Mouse (Mus musculus): Measurements from ENCODE around the gene Rerg. TPM values are rescaled to one million over a fixed set of nuclear protein-coding genes. Genes with fewer than 3 reads are reported as not detected.
A peak's percentile ranks its signal among the peaks of the same experiment; 100 is the strongest.

The Rerg gene
- 2.5 and 3.3 TPM in 2 replicates for polyA plus RNA-seq (2015; fragmentation: Nextera tagmentation; extraction: Ambion mirVana)

DNA sequence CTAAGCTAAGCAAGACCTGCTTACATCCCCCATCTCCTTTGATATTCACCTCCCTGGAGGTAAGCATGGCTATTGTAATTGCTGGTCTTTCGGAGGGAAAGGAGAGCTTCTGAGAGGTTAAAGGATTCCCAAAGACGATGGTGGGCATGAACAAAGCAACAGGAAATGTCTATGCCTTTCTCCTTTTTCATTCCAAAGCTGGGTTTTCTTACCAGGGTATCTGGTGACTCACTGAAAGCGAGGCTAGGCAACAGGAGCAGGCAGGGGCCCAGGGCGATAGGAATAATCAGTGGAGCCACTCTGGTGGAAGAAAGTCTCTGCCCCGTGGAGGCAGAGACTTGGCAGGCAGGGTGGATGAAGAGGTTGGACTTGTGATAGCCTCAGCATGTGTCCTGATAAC, at the start of gene Rerg:
Rerg (minus strand) TSS at position 272 of the 400 bp plus-strand sequence.
- DNase-seq (no peak), ATAC-seq (ENCODE audit: low read depth) (no peak)
- no peak within 1 kb of the TSS for H3K27ac ChIP-seq
- peak within 1 kb of the TSS; percentile 26; the same call in 1 of the 2 replicates for H3K9ac ChIP-seq
- 28% methylated on average over 5 of the region's 5 CpGs for WGBS (ENCODE audit: insufficient replicate concordance)
- H3K4me2 ChIP-seq = peak within 1 kb of the TSS; percentile 58
- H3K9me3 ChIP-seq (replicated peaks) = no peaks in the 10 kb centered on the region
- H3K36me3 ChIP-seq = no peaks in the 10 kb centered on the region
- H3K4me1 ChIP-seq (replicated peaks) = no peaks in the 10 kb centered on the region; the same call in 1 of the 2 replicates
- peaks cover 29% of the 10 kb centered on the region for H3K27me3 ChIP-seq
- H3K4me3 ChIP-seq (replicated peaks) = peak within 1 kb of the TSS; percentile 42

DNA sequence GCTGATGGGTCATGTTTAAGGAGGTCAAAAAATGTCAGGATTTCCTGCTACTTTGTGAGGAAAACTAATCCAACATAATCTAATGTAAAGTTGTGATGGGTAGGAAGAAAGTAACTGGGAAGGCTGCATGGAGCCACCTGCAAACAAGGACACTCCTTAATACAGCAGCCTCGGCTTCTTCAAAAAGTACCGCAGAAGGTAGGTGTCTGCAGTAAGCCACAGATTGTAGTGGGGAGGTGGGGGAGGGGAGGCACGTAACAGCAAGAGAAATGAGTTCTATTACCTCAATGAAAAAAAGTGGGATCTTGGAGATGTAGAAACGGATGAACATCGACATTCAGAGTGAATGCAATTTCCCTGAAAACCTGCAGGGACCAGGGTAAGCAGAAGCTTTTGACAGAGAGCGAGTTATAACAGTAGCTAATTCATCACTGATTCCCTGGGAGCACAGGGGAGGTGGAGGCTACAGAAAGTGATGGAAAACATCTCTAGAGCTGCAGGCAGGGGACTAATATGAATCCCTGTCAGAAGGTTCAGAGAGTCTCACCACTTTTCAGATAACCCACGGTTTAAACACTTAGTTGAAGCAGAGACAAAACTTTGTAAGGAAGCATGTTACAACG, 47.7 kb upstream of the Rerg start:
- Histone ChIP-seq H3K4me1 (replicated peaks) (no peaks in the 10 kb centered on the region), H3K9me3 (replicated peaks) (no peaks in the 10 kb centered on the region), H3K27ac (no peak overlapping the region), H3K27me3 (no peaks in the 10 kb centered on the region), H3K9ac (no peak overlapping the region), H3K4me3 (replicated peaks) (no peak overlapping the region), H3K4me2 (no peak overlapping the region), H3K36me3 (no peaks in the 10 kb centered on the region)
- WGBS (ENCODE audit: insufficient replicate concordance) = 49% methylated on average over 8 of the region's 8 CpGs
- no peak for DNase-seq
- ATAC-seq (ENCODE audit: low read depth) = no peak

DNA sequence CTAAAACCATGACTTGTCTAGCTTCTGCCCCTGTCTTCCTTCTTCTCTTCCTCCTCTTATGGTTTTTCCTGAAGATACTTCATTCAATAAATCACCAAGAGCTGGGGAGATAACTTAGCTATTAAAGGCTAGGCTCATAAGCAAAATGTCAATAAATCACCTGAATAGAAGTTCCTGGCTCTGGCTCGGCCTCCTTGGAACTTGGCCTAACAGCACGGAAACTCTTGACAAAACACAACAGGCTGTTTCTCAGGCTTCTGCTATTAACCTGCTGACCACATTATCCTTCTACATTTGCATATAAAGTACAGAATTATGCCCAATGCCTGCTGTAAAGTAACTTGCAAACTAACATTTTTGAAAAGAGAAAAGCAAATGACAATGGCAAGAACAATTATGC, 41.1 kb upstream of the Rerg start:
- H3K36me3 ChIP-seq = no peaks in the 10 kb centered on the region
- 73% methylated on average over 2 of the region's 2 CpGs for WGBS (ENCODE audit: insufficient replicate concordance)
- no peaks in the 10 kb centered on the region for H3K4me1 ChIP-seq (replicated peaks)
- H3K9ac ChIP-seq = no peak overlapping the region
- no peaks in the 10 kb centered on the region for H3K9me3 ChIP-seq (replicated peaks)
- H3K27ac ChIP-seq = no peak overlapping the region
- no peaks in the 10 kb centered on the region for H3K27me3 ChIP-seq
- DNase-seq (no peak), ATAC-seq (ENCODE audit: low read depth) (no peak)
- H3K4me3 ChIP-seq (replicated peaks) = no peak overlapping the region
- no peak overlapping the region for H3K4me2 ChIP-seq

GRCm38 (mm10) chr6:137210991-137211390, 40.7 kb upstream of the Rerg start:
- no peaks in the 10 kb centered on the region for H3K36me3 ChIP-seq
- no peak overlapping the region for H3K4me3 ChIP-seq (replicated peaks)
- ATAC-seq (ENCODE audit: low read depth) (no peak), DNase-seq (no peak)
- H3K4me1 ChIP-seq (replicated peaks) = no peaks in the 10 kb centered on the region
- no peaks in the 10 kb centered on the region for H3K9me3 ChIP-seq (replicated peaks)
- 71% methylated on average over 10 of the region's 10 CpGs for WGBS (ENCODE audit: insufficient replicate concordance)
- no peak overlapping the region for H3K27ac ChIP-seq
- no peaks in the 10 kb centered on the region for H3K27me3 ChIP-seq
- no peak overlapping the region for H3K4me2 ChIP-seq
- H3K9ac ChIP-seq = no peak overlapping the region

- Histone ChIP-seq H3K9ac (no peak overlapping the region), H3K27ac (no peak overlapping the region), H3K9me3 (replicated peaks) (no peaks in the 10 kb centered on the region), H3K4me1 (replicated peaks) (no peaks in the 10 kb centered on the region), H3K4me2 (no peak overlapping the region), H3K4me3 (replicated peaks) (no peak overlapping the region), H3K36me3 (no peaks in the 10 kb centered on the region), H3K27me3 (no peaks in the 10 kb centered on the region)
- WGBS (ENCODE audit: insufficient replicate concordance) = 68% methylated on average over 8 of the region's 8 CpGs
- DNase-seq (no peak), ATAC-seq (ENCODE audit: low read depth) (no peak)
Observed at GRCm38 (mm10) chr6:137209992-137210391, 39.7 kb upstream of the Rerg start.

DNA sequence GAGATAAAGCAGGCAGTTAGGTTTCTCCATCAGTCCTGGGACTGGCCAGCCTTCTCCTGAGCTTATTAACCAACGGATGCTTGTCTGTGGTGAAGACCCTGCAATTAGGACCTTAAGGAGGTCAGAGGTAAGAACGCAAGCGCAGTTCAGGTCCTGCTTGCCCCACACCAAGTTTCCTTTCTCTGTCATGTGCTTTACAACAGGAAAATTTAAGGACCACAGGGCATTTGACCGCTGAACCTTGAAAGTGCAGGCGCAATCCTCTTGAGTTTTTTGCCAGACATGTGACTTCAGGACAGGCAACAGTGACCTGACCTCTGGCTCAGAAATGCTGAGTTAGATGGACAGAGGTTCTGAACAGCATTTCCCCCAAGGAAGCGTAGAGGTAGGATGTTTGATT, 36.8 kb upstream of the Rerg start:
- Histone ChIP-seq H3K4me3 (replicated peaks) (no peak overlapping the region), H3K27ac (no peak overlapping the region), H3K9me3 (replicated peaks) (no peaks in the 10 kb centered on the region), H3K4me2 (no peak overlapping the region), H3K36me3 (no peaks in the 10 kb centered on the region), H3K4me1 (replicated peaks) (no peaks in the 10 kb centered on the region), H3K27me3 (no peaks in the 10 kb centered on the region), H3K9ac (no peak overlapping the region)
- ATAC-seq (ENCODE audit: low read depth) (no peak), DNase-seq (no peak)
- WGBS (ENCODE audit: insufficient replicate concordance) = 81% methylated on average over 6 of the region's 6 CpGs

DNA sequence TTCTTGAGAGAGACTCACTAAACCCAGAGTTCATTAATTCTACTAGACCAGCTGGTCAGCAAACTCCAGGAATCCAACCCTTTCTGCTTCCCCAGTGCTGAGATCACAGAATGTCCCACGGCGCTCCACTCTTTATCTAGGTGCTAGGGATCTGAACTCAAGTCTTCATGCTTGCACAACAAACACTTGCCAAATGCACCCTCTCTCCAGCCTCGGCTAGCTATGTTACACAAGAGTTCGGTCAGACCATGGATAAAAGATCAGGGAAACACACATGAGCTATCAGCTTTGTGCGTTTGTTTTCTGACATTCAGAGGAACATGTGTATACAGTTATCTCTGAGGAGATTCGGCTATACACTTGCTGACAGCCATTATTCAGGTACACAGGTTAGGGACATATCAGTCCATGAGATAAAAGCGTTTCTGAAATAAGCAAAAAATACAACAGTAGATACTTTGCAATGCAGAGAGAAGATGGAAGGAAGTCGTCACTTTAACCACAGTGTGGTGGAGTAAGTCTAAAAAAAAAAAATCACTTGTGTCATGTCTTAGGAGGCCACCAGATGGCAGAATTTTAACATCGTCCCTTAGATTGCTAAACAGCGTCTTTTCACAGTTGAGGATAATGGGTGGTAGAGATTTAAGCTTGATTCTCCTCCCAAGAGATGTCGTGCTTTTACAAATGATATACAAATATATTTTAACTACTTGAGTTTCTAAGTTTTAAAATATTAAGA, 35.5 kb upstream of the Rerg start:
- DNase-seq (no peak), ATAC-seq (ENCODE audit: low read depth) (no peak)
- H3K9ac ChIP-seq = no peak overlapping the region
- H3K4me1 ChIP-seq (replicated peaks) = no peaks in the 10 kb centered on the region
- no peaks in the 10 kb centered on the region for H3K36me3 ChIP-seq
- no peak overlapping the region for H3K4me2 ChIP-seq
- H3K4me3 ChIP-seq (replicated peaks) = no peak overlapping the region
- H3K27me3 ChIP-seq = no peaks in the 10 kb centered on the region
- WGBS (ENCODE audit: insufficient replicate concordance) = 42% methylated on average over 11 of the region's 11 CpGs
- H3K9me3 ChIP-seq (replicated peaks) = no peaks in the 10 kb centered on the region
- no peak overlapping the region for H3K27ac ChIP-seq

- DNase-seq (no peak), ATAC-seq (ENCODE audit: low read depth) (no peak)
- Histone ChIP-seq H3K27me3 (no peaks in the 10 kb centered on the region), H3K27ac (no peak overlapping the region), H3K36me3 (no peaks in the 10 kb centered on the region), H3K4me3 (replicated peaks) (no peak overlapping the region), H3K4me2 (no peak overlapping the region), H3K9ac (no peak overlapping the region), H3K9me3 (replicated peaks) (no peaks in the 10 kb centered on the region), H3K4me1 (replicated peaks) (no peaks in the 10 kb centered on the region)
- 73% methylated on average over 4 of the region's 4 CpGs for WGBS (ENCODE audit: insufficient replicate concordance)
Observed at GRCm38 (mm10) chr6:137202661-137203060, 32.4 kb upstream of the Rerg start.

DNA sequence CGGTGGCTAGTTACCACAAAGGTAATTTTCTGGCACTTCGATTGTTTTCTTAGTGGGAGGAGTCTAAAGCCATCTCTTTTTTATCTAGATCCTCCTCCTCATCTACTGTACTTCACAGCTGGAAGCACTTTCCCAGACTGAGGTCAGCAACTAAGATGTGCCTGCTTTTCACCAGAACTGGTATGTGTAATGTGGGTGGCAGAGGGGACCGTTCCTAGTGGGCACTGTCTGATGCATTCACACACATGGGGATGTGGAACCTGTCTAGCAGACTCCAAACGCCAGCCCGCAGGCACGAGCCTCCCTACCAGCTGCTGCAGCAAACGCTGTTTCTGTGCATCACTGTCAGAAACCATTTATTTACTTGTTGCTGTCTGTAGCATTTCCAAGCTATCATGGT, 31.3 kb upstream of the Rerg start:
- Histone ChIP-seq H3K9me3 (replicated peaks) (no peaks in the 10 kb centered on the region), H3K4me1 (replicated peaks) (no peaks in the 10 kb centered on the region), H3K27me3 (no peaks in the 10 kb centered on the region), H3K9ac (no peak overlapping the region), H3K36me3 (no peaks in the 10 kb centered on the region), H3K4me3 (replicated peaks) (no peak overlapping the region), H3K27ac (no peak overlapping the region), H3K4me2 (no peak overlapping the region)
- WGBS (ENCODE audit: insufficient replicate concordance) = 50% methylated on average over 7 of the region's 7 CpGs
- DNase-seq (no peak), ATAC-seq (ENCODE audit: low read depth) (no peak)

DNA sequence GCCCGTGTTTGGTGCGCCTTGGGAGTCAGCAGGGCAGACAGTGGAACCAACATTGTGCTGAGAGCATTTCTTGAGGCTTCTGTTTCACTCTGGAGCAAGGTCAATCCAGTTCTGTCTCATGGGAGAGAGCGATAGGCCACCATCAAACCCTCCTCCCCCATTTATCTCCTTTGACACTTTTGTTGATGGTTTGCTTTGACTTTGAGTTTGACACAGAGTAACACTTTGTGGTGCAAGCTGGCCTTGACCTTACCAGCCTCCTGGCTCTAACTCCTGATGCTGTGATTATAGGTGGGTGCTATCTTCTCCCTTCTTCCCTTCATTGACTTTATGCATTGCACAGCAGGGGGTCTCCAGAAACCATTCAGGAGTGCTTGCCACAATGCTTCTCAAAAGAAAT, 30.9 kb upstream of the Rerg start:
- no peaks in the 10 kb centered on the region for H3K27me3 ChIP-seq
- no peaks in the 10 kb centered on the region for H3K9me3 ChIP-seq (replicated peaks)
- no peak overlapping the region for H3K27ac ChIP-seq
- no peaks in the 10 kb centered on the region for H3K4me1 ChIP-seq (replicated peaks)
- H3K36me3 ChIP-seq = no peaks in the 10 kb centered on the region
- 58% methylated on average over 3 of the region's 3 CpGs for WGBS (ENCODE audit: insufficient replicate concordance)
- H3K4me2 ChIP-seq = no peak overlapping the region
- no peak overlapping the region for H3K4me3 ChIP-seq (replicated peaks)
- ATAC-seq (ENCODE audit: low read depth) (no peak), DNase-seq (no peak)
- H3K9ac ChIP-seq = no peak overlapping the region

- no peak for DNase-seq
- Histone ChIP-seq H3K27me3 (no peaks in the 10 kb centered on the region), H3K36me3 (no peaks in the 10 kb centered on the region), H3K4me2 (no peak overlapping the region), H3K4me1 (replicated peaks) (no peaks in the 10 kb centered on the region), H3K27ac (no peak overlapping the region), H3K9me3 (replicated peaks) (no peaks in the 10 kb centered on the region), H3K9ac (no peak overlapping the region), H3K4me3 (replicated peaks) (no peak overlapping the region)
- no peak for ATAC-seq (ENCODE audit: low read depth)
- WGBS (ENCODE audit: insufficient replicate concordance) = 18% methylated on average over 6 of the region's 6 CpGs
Observed at GRCm38 (mm10) chr6:137192063-137192462, 21.8 kb upstream of the Rerg start.

DNA sequence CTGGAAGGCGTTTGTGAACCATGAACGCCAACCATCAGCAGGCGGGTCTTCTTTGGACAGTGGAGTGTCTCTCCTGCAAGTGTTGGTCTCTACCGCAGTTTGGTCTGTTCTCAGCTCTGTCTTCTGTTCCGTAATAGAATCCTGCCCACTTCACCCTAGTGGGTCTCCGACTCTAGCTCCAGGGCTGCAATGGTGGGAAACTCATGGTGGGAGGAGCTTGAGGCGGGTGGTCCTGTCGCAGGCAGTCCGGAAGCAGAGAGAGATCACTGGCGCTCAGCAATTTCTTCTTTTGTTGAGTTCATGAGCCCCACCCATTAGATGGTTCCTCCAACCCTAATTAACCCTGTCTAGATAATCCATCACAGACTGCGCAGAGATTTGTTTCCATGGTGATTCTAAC, 20.7 kb upstream of the Rerg start:
- no peaks in the 10 kb centered on the region for H3K9me3 ChIP-seq (replicated peaks)
- ATAC-seq (ENCODE audit: low read depth) (no peak), DNase-seq (no peak)
- no peak overlapping the region for H3K4me3 ChIP-seq (replicated peaks)
- H3K27me3 ChIP-seq = no peaks in the 10 kb centered on the region
- H3K36me3 ChIP-seq = no peaks in the 10 kb centered on the region
- whole genome bisulfite sequencing (ENCODE audit: insufficient replicate concordance) = 68% methylated on average over 11 of the region's 11 CpGs
- H3K27ac ChIP-seq = no peak overlapping the region
- H3K9ac ChIP-seq = no peak overlapping the region
- no peak overlapping the region for H3K4me2 ChIP-seq
- no peaks in the 10 kb centered on the region for H3K4me1 ChIP-seq (replicated peaks)
